Mouse (Mus musculus) myocyte (in vitro differentiated cells): Measurements from ENCODE around the gene Bmp6.

Experiments
- POLR2A ChIP-seq: IDR thresholded peaks from one replicate; pipeline ENCODE4 v1.6.1; 2011; ENCODE audit warnings: low read depth, mild to moderate bottlenecking, control low read depth, moderate library complexity; ENCODE audit not compliant: insufficient read length
- POLR2AphosphoS2 ChIP-seq: IDR thresholded peaks from one replicate; pipeline ENCODE4 v1.6.1; 2011; ENCODE audit warnings: low read depth, control low read depth; ENCODE audit not compliant: insufficient read length
- REST ChIP-seq: IDR thresholded peaks from one replicate; pipeline ENCODE4 v1.6.1; 2011; ENCODE audit warnings: mild to moderate bottlenecking, control low read depth, moderate library complexity; ENCODE audit not compliant: insufficient read depth, insufficient read length
- TCF12 ChIP-seq: IDR thresholded peaks from one replicate; pipeline ENCODE4 v1.6.1; 2011; ENCODE audit warnings: mild to moderate bottlenecking, control low read depth; ENCODE audit not compliant: poor library complexity, insufficient read depth, severe bottlenecking

GRCm38 (mm10) chr13:38324452-38324851 is 20.5 kb upstream of the Bmp6 start:
- TF ChIP-seq POLR2A (no peak), TCF12 (no peak), POLR2AphosphoS2 (no peak), REST (no peak)
